Mouse (Mus musculus) forebrain, embryonic 14.5 days (tissue): ENCODE data around the gene Arhgap17. TPM values are rescaled to one million over a fixed set of nuclear protein-coding genes. Genes with fewer than 3 reads are reported as not detected.
A peak's percentile ranks its signal among the peaks of the same experiment; 100 is the strongest.

Source experiments
- ATAC-seq: fragments of 200-750 bp; cut with Nextera tagmentation; 2 replicates; pipeline ENCODE4 v1.8.0; 2017; ENCODE audit warnings: mild to moderate bottlenecking, moderate library complexity
- DNase-seq: peaks from one replicate; pipeline ENCODE4 v3.0.0-alpha.2; 2015; ENCODE audit warnings: low spot score
- H3K27ac ChIP-seq: fragments of 300-500 bp; sonication (generic); 2 replicates; pipeline ENCODE4 v1.5.1; 2014; ENCODE audit warnings: low read depth, mild to moderate bottlenecking, control low read depth, low read length, moderate library complexity
- H3K27me3 ChIP-seq: fragments of 300-500 bp; sonication (generic); replicated peaks from 2 replicates; pipeline ENCODE4 v1.6.1; 2014; ENCODE audit warnings: low read length, control low read depth, mixed read lengths; ENCODE audit not compliant: control insufficient read depth, insufficient read depth
- H3K36me3 ChIP-seq: fragments of 300-500 bp; sonication (generic); 2 replicates; pipeline ENCODE4 v1.6.1; 2014; ENCODE audit warnings: low read length, control low read depth; ENCODE audit not compliant: control insufficient read depth, insufficient read depth
- H3K4me1 ChIP-seq: fragments of 300-500 bp; sonication (generic); 2 replicates; pipeline ENCODE4 v1.6.1; 2014; ENCODE audit warnings: antibody characterized with exemption, low read length, control low read depth; ENCODE audit not compliant: control insufficient read depth, insufficient read depth
- H3K4me2 ChIP-seq: fragments of 300-500 bp; sonication (generic); 2 replicates; pipeline ENCODE4 v1.6.1; 2014; ENCODE audit warnings: mild to moderate bottlenecking, control low read depth, low read length
- H3K4me3 ChIP-seq: fragments of 300-500 bp; sonication (generic); 2 replicates; pipeline ENCODE4 v1.5.1; 2014; ENCODE audit warnings: low read depth, low read length, control low read depth
- H3K9ac ChIP-seq: fragments of 300-500 bp; sonication (generic); 2 replicates; pipeline ENCODE4 v1.6.1; 2014; ENCODE audit warnings: mild to moderate bottlenecking, low read length, control low read depth, moderate library complexity
- H3K9me3 ChIP-seq: fragments of 300-500 bp; sonication (generic); replicated peaks from 2 replicates; pipeline ENCODE4 v1.6.1; 2016; ENCODE audit warnings: low read length, control low read depth, mixed read lengths; ENCODE audit not compliant: control insufficient read depth
- WGBS: fragments of 180-500 bp; shearing (Covaris S2); extraction: QIAGEN DNeasy Blood & Tissue Kit; methylation state at CpG from one replicate; pipeline ENCODE4 v1.1.7; 2014; 5-methylcytosine and 5-hydroxymethylcytosine counted together
- polyA plus RNA-seq: library from polyadenylated mRNA; unstranded; fragments of >200 nt; fragmentation: Nextera tagmentation; extraction: Ambion mirVana; gene quantifications from 2 replicates; pipeline ENCODE4 v1.2.1, GENCODE M21; 2014

Gene Arhgap17
- polyA plus RNA-seq, 1 experiment from 2014 or later, result 8.5 TPM

GRCm38 (mm10) chr7:123235449-123235848 lies 134.3 kb downstream of the Arhgap17 start:
- peak; percentile 20 for DNase-seq
- H3K4me2 ChIP-seq, result no peak overlapping the region
- no peak overlapping the region for H3K4me3 ChIP-seq
- H3K27ac ChIP-seq, result no peak overlapping the region
- no peaks in the 10 kb centered on the region for H3K9me3 ChIP-seq
- 25% methylated on average over 4 of the region's 4 CpGs for WGBS
- ATAC-seq, result no peak
- no peaks in the 10 kb centered on the region for H3K36me3 ChIP-seq
- H3K9ac ChIP-seq, result no peak overlapping the region
- H3K4me1 ChIP-seq, result no peaks in the 10 kb centered on the region
- H3K27me3 ChIP-seq, result no peaks in the 10 kb centered on the region

Other genes starting within 250 kb of the Arhgap17 start
- gene Tnrc6a, start 246.0 kb downstream of the Arhgap17 start, polyA plus RNA-seq, result 33.1 and 41.1 TPM in 2 replicates
- gene Slc5a11, start 155.1 kb downstream of the Arhgap17 start, polyA plus RNA-seq, result 0.37 TPM in 1 of 2 replicates, not detected in the other
- gene Lcmt1, start 131 bp downstream of the Arhgap17 start, polyA plus RNA-seq, result 108 and 113 TPM in 2 replicates
- gene Aqp8, start 92.4 kb upstream of the Arhgap17 start, polyA plus RNA-seq, result not detected in 2 replicates
- 8.2 and 11.2 TPM in 2 replicates for gene Zkscan2, start 130.5 kb upstream of the Arhgap17 start, polyA plus RNA-seq